Mouse (Mus musculus) urinary bladder, postnatal 36 days (tissue): Measurements from ENCODE around the gene Psmd13.

Experiments used
- DNase-seq, 2 experiments: peaks; one replicate each; pipeline ENCODE4 v3.0.0; 2022; ENCODE audit warnings: low spot score in 2 of 2, mixed read lengths in 1 of 2

Gene Psmd13

GRCm38 (mm10) chr7:140907131-140907530 lies 25.4 kb downstream of the Psmd13 start:
- DNase-seq = no peak

- no peak for DNase-seq
Measured at GRCm38 (mm10) chr7:140907697-140908096, 25.9 kb downstream of the Psmd13 start.

DNA sequence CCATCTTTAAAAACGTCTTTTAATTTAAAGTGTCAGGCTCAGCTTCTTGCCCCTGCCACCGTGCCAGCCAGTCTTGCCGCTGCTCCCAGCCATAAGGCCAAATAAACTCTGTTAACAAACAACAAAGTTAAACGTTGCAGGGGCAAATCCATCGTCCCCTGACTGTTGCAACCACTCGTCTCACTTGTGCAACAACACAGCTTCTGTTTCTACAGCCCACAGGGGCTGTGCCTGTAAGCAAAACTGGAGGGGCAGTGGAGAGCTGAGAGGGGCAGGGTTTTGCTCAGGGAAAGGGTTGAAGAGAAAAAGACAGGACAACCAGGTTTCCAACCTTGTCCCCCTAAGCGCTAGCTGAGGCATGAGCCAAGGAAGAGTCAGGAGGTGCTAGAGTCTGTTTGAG lies 26.4 kb downstream of the Psmd13 start:
- DNase-seq = no peak

DNA sequence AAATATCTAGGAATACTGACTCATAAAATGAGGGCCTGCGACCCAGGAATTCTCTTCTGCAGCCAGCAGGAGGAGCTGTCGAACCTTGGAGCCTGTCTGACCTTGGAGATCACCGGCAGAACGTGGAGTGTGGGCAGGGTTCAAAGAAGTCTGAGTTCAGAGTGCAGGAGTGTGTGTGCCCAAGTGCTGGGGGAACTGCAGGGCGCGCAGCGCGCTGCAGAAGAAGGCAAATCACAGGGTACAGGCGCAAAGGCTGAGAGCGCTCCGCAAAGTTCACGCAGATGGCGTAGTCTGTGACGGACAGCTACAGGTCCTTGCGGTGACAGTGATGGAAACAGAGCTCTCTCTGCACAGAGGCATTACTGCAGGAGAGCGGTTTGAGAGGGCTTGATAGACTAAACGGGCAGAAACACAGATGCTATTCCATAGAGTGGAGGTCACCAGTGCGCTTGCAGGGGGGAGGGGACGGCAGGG lies 26.9 kb downstream of the Psmd13 start:
- DNase-seq = peak; percentile 69 to 79

GRCm38 (mm10) chr7:140912293-140912692 lies 30.5 kb downstream of the Psmd13 start:
- no peak for DNase-seq

DNA sequence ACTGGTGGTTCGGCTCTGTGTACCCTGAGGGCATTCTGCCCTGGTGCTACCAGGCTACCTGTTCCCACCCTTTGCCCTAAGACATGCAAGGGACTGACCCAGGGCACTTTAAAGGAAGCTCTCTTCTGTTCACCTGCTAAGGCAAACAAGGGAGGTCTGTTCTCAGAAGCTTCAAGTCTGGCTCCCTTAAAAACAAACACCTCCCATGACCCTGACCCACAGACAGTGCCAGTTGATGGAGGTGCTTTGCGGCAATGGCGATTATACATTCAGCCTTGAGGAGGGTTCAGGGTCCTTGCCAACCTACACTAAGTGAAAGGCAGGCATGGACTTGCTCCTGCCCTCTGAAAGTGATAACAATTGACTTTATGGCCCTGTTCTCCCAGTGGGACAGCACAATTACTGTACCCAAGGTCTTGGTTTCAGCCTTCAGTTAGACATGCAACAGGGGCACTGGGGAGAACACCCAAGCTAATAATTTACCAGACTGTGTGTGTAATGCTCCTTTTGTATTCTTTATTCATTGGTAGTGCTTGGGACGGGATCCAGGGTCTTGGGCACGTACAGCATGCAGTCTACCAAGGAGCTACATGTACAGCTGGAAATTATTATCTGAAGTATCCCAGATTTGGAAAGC lies 31.2 kb downstream of the Psmd13 start:
- DNase-seq = no peak

GRCm38 (mm10) chr7:140914031-140914690 lies 32.4 kb downstream of the Psmd13 start:
- no peak for DNase-seq

DNA sequence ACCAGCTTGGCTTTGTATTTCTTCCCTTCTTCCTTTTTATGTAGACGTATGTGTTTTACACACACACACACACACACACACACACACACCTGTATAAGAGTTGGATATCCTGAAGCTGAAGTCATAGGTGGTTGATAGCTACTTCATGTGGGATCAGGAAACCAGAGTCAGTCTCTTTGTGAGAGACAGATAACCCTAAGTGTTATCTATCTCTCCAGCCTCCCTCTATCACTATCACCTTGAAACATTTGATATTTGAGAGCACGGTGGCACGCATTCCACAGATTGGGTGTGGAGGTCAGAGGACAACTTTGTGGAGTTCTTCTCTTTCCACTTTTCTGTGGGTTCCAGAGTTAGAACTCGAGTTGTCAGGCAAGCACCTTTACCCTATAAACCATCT lies 38.1 kb downstream of the Psmd13 start:
- DNase-seq = no peak

DNA sequence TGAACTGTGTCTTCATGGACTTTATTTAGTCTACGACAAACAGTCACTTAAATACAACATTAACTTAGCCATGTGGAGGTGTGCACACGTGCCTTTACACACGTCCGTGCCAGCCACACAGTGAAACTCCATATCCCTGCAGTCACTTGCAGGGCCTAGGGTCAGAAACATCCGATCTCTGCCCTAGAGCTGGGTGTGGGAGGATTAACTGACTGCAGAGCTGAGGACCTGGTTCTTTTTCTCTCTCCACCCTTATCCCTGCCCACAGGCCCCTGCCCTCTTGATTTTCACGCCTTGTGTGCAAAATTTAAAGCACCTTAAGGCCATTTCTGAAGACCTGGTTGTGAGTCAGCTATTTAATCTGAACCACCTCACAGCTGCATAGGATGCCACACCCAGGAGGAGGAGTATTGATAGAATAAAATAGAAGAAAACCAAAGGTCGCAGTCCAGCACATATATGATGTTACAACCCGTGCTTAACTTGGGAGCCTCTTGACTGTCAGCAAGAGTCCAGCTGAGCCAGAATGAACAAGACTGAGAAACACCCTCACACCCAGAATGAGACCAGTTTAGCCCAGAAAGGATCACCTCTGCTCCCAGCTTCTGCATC lies 38.8 kb downstream of the Psmd13 start, which contains the start of gene Nlrp6:
Nlrp6 (plus strand) TSS at position 485 of the 612 bp plus-strand sequence.
- DNase-seq = no peak

GRCm38 (mm10) chr7:140921225-140921975 lies 39.6 kb downstream of the Psmd13 start:
- DNase-seq = no peak

DNA sequence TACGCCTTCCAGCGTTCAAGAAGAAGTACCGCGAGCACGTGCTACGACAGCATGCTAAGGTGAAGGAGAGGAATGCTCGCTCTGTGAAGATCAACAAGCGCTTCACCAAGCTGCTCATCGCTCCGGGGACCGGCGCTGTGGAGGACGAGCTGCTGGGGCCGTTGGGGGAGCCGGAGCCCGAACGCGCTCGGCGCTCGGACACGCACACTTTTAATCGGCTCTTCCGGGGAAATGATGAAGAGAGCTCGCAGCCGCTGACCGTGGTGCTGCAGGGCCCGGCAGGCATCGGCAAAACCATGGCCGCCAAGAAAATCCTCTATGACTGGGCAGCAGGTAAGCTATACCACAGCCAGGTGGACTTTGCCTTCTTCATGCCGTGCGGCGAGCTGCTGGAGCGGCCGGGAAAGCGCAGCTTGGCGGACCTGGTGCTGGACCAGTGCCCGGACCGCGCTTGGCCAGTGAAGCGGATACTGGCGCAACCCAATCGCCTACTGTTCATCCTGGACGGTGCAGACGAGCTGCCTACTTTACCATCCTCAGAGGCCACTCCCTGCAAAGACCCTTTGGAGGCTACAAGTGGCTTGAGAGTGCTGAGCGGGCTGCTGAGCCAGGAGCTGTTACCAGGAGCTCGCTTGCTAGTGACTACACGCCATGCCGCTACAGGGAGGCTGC lies 40.8 kb downstream of the Psmd13 start:
- DNase-seq = peak in 1 of 2 experiments; percentile 49

GRCm38 (mm10) chr7:140923070-140923775 lies 41.5 kb downstream of the Psmd13 start:
- DNase-seq = no peak

- DNase-seq = no peak
Measured at GRCm38 (mm10) chr7:140927181-140927580, 45.4 kb downstream of the Psmd13 start.

DNA sequence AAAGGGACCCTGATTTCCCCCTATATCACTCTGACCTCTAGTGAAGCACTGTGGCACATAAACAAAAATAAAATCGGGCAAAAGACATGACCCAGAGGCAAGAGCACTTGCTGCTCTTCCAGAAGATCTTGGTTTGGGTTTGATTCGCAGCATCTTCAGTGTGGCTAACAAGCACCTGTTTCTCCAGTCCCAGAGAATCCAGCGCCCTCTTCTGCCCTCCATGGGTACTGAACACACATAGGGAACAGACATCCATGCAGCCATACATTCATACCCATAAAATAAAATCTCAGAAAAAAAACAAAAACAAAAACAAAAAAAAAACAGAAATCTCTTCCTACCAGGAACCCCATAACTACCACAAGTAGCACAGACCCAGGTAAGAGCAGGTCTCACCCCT lies 56.7 kb downstream of the Psmd13 start:
- DNase-seq = no peak

GRCm38 (mm10) chr7:140938896-140939295 lies 57.1 kb downstream of the Psmd13 start:
- DNase-seq = no peak

DNA sequence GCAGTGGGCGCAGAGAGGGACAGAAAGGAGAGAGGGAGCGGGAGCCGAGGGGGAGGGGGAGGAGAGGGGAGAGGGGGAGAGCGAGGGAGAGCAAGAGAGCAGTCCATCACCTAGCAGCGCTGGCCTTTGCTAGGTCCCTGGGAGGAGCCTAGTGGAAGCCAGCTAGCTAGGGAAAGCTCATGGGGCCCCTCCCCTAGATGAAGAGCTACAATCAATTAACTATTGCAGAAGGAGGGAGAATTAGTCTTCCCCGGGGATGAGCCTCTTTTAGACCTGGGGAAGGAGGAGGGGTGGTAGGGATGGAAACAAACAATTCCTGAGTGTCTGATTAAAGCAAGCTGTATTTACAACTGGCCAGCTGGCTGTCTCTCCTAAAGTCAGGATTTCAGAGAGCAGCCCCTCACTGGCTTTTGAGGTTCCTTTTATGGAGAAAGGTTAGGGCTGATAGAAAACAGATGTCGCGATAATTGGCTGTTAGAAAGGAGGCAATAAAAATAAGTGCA lies 58.0 kb downstream of the Psmd13 start:
- DNase-seq = peak in 1 of 2 experiments; percentile 48

DNA sequence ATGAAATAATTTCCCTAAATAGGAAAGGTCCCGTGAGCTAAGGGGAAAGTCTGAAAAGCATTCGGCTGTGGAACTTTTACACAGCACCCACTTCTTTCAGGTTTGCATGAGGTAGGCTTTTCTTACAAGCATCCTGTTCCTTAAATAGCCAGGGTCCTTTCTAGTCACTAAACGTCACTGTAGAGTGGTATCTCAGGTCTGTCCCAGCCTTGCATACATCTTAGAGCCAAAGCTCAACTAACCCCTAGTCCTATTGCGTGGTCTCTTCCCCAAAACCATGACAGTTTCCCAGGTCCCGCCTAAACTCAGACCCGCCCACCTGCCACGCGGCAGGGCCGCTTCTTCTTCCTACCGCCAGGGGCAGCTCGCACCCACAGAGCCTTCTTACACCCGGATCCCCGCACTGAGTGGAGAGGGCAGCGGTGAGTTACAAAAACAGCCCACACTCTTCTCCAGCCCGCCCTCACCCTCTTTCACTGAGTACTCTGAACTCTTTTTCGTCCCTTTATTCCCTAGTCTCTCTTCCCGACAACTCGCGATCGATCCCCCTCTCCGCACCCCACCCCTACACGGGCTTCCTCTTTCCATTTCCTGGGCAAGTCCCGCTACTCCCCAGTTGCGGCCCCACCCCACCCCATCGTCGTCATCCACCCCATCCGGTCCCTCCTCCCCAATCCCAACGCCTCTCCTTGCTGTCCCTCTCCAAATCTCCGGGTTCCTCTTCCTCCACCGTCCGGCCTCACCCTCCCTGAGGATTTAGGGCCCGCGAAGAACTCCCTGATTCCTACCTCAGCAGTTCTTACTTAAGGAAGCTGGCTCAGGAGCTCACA lies 59.7 kb downstream of the Psmd13 start, which contains the start of gene Pgghg:
Pgghg (plus strand) TSS at position 170 of the 830 bp plus-strand sequence.
- peak; percentile 76 to 88 for DNase-seq

DNA sequence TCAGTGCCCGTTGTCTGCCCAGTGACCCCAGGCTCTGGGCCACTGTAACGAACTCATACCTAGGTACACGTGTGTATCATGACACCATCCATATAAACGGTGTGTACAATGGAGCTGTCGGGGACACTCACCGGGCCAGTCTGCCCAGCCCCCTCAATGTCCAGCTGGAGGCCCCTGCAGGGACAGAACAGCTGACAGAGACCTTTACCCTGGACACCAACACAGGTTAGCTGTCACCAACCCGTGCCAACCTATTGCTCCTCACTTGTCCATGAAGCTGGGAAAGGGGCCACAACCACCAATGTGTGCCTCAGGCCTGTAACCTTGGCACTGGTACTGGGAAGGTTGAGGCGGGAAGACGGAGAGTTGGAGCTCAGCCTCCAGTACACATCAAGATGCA lies 60.6 kb downstream of the Psmd13 start:
- no peak for DNase-seq

- DNase-seq = no peak
Measured at GRCm38 (mm10) chr7:140942811-140943210, 61.0 kb downstream of the Psmd13 start.

- DNase-seq = no peak
Measured at GRCm38 (mm10) chr7:140943356-140943755, 61.6 kb downstream of the Psmd13 start.
